In the genomic region with DNA sequence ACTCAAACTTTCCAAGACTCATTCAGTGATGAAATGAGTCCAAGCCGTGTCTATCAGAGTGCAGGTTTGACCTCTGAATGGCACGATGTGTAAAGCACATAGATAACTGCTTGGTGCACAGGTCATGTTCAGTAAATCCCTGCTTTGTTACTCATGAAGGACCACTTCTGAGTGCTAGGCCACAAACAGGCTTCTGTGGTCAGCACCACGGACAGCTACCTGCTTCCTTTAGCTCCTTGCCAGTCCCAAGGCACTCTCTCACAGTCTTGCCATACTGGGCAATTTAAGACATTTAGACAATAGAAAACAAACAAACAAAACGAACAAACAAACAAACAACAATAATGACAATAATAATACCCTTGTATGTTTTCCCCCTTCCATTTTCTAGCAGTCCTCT, we compare ENCODE assay signal across 8 mouse cellular contexts.
DNase-seq lines count a peak whose midpoint lies in the region; ATAC-seq and TF ChIP-seq lines count a peak whose summit lies in the region.
"Had no signal": no experiment of that assay in that cellular context is flagged by ENCODE, and none has a peak within 500 bp of the region (broad histone marks: within the 10 kb centered on the region; RNA-seq: fewer than 3 reads in every experiment).

No protein-coding gene starts in this region.

- no peak overlapping the region for H3K4me3 ChIP-seq in limb, embryonic 14.5 days (replicated peaks; ENCODE audit: low read length)
- H3K4me3 ChIP-seq: megakaryocyte, embryonic 14.5 days had no signal

- no peak overlapping the region for H3K27ac ChIP-seq in limb, embryonic 14.5 days (replicated peaks; ENCODE audit: low read depth, low read length)

- intact Hi-C loops in left cerebral cortex, postnatal 4 days (cut with DNase I), result loop anchor here (10.0 kb wide), 1 partner anchor 120 kb away; a partner anchor contains a TSS

- no peak for TF ChIP-seq POLR2A in limb, embryonic 14.5 days (IDR thresholded peaks at IDR 0.05; ENCODE audit: borderline replicate concordance, extremely low read depth, insufficient read depth, insufficient read length)

- WGBS in limb, embryonic 14.5 days, result 25% methylated on average over 4 of the region's 4 CpGs

- no peaks in the 10 kb centered on the region for H3K36me3 ChIP-seq in limb, embryonic 14.5 days (ENCODE audit: control insufficient read depth, insufficient read depth, low read length)

- H3K9ac ChIP-seq in limb, embryonic 14.5 days (ENCODE audit: low read depth, low read length, severe bottlenecking), result no peak overlapping the region

- H3K4me2 ChIP-seq in limb, embryonic 14.5 days (replicated peaks; ENCODE audit: low read depth, low read length, severe bottlenecking), result no peak overlapping the region

- no peaks in the 10 kb centered on the region for H3K9me3 ChIP-seq in limb, embryonic 14.5 days (ENCODE audit: control insufficient read depth, low read length)

- H3K27me3 ChIP-seq in limb, embryonic 14.5 days (ENCODE audit: control insufficient read depth, insufficient read depth, low read length), result no peaks in the 10 kb centered on the region
- H3K27me3 ChIP-seq: megakaryocyte, embryonic 14.5 days had no signal

- peak; percentile 17 for DNase-seq in left cerebral cortex, postnatal 4 days
- DNase-seq in left cerebral cortex, adult 11 months (ENCODE audit: low spot score), result no peak
- DNase-seq in NIH3T3 (ENCODE audit: low read depth), result peak; percentile 75
- DNase-seq in adrenal gland, postnatal 36 days, result peak; percentile 61 to 64
- peak; percentile 87 for DNase-seq in limb, embryonic 14.5 days (ENCODE audit: low spot score)
- no peak for DNase-seq in cerebellum, adult 9-10 months
- no peak for DNase-seq in cerebellum, postnatal 36 days

- no peak for ATAC-seq in limb, embryonic 14.5 days (ENCODE audit: low FRiP score, low read depth)

- no peaks in the 10 kb centered on the region for H3K4me1 ChIP-seq in limb, embryonic 14.5 days (ENCODE audit: control insufficient read depth, insufficient read depth, low read length)
- H3K4me1 ChIP-seq: megakaryocyte, embryonic 14.5 days had no signal

Comparison
In these comparisons a context has a peak if more than half of its experiments do, and no peak if none do; other contexts are left out.
1. DNase-seq: peak in left cerebral cortex, postnatal 4 days (single experiment), NIH3T3 (single experiment), adrenal gland, postnatal 36 days (2 of 2) and limb, embryonic 14.5 days (single experiment); none in left cerebral cortex, adult 11 months (single experiment), cerebellum, adult 9-10 months (single experiment) and cerebellum, postnatal 36 days (0 of 2).